Mouse (Mus musculus) liver, embryonic 16.5 days (tissue): ENCODE data around the gene A630023A22Rik. TPM values are rescaled to one million over a fixed set of nuclear protein-coding genes. Genes with fewer than 3 reads are reported as not detected.

Experiments
- ATAC-seq: fragments of 200-750 bp; cut with Nextera tagmentation; 2 replicates; pipeline ENCODE4 v1.8.0; 2017; ENCODE audit warnings: low read depth, mild to moderate bottlenecking, moderate number of reproducible peaks, moderate library complexity
- H3K27ac ChIP-seq: fragments of 300-500 bp; sonication (generic); 2 replicates; pipeline ENCODE4 v1.5.1; 2014; ENCODE audit warnings: mild to moderate bottlenecking, low read length
- H3K27me3 ChIP-seq: fragments of 300-500 bp; sonication (generic); 2 replicates; pipeline ENCODE4 v1.6.1; 2014; ENCODE audit warnings: low read depth, low read length, mixed read lengths; ENCODE audit not compliant: control insufficient read depth, insufficient read depth
- H3K36me3 ChIP-seq: fragments of 300-500 bp; sonication (generic); 2 replicates; pipeline ENCODE4 v1.6.1; 2014; ENCODE audit warnings: mild to moderate bottlenecking; ENCODE audit not compliant: control insufficient read depth, insufficient read depth
- H3K4me1 ChIP-seq: fragments of 300-500 bp; sonication (generic); 2 replicates; pipeline ENCODE4 v1.6.1; 2014; ENCODE audit warnings: low read depth, low read length, mixed read lengths; ENCODE audit not compliant: control insufficient read depth
- H3K4me2 ChIP-seq: fragments of 300-500 bp; sonication (generic); 2 replicates; pipeline ENCODE4 v1.6.1; 2014; ENCODE audit warnings: low read depth, low read length, mixed read lengths
- H3K4me3 ChIP-seq: fragments of 300-500 bp; sonication (generic); 2 replicates; pipeline ENCODE4 v1.5.1; 2014; ENCODE audit warnings: low read depth, mild to moderate bottlenecking, low read length
- H3K9ac ChIP-seq: fragments of 300-500 bp; sonication (generic); 2 replicates; pipeline ENCODE4 v1.6.1; 2014; ENCODE audit warnings: low read depth, low read length
- H3K9me3 ChIP-seq: fragments of 300-500 bp; sonication (generic); replicated peaks from 2 replicates; pipeline ENCODE4 v1.6.1; 2016; ENCODE audit warnings: low read length; ENCODE audit not compliant: control insufficient read depth
- WGBS: fragments of 180-500 bp; shearing (Covaris S2); extraction: QIAGEN DNeasy Blood & Tissue Kit; methylation state at CpG from one replicate; pipeline ENCODE4 v1.1.7; 2014; ENCODE audit not compliant: insufficient replicate concordance; 5-methylcytosine and 5-hydroxymethylcytosine counted together
- polyA plus RNA-seq: library from polyadenylated mRNA; unstranded; fragments of >200 nt; fragmentation: Nextera tagmentation; extraction: Ambion mirVana; gene quantifications from 2 replicates; pipeline ENCODE4 v1.2.1, GENCODE M21; 2015

Gene A630023A22Rik
- polyA plus RNA-seq, 1 experiment from 2014 or later, result not detected

DNA sequence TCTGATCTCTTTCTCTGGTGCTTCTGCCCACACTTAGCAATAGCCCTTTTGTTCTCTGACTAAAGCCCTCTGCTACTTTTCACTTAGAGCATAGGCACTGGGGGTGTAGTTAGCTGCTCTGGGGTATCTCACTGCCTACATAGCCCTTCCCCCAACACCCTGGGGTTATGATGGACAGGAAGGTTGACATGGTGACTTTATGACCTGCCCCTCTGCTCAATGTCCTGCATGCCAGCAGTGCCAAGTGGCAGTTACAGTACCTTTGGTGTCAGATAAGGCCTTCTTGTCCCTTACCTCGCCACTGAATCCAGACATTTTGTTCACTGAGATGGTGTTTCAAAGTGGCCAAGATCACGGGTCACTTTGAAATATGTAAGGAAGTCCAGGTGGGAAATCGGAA is 87.5 kb downstream of the A630023A22Rik start, which contains the start of gene Gm30083:
TSS of gene Gm30083 (minus strand) at position 120 of the 400 bp plus-strand sequence.
- Histone ChIP-seq H3K27ac (no peak within 1 kb of the TSS), H3K36me3 (no peaks in the 10 kb centered on the region), H3K9me3 (no peaks in the 10 kb centered on the region), H3K9ac (no peak within 1 kb of the TSS), H3K4me1 (no peaks in the 10 kb centered on the region), H3K4me2 (no peak within 1 kb of the TSS), H3K4me3 (no peak within 1 kb of the TSS), H3K27me3 (no peaks in the 10 kb centered on the region)
- no peak for ATAC-seq
- 40% methylated on average over 3 of the region's 3 CpGs for WGBS

DNA sequence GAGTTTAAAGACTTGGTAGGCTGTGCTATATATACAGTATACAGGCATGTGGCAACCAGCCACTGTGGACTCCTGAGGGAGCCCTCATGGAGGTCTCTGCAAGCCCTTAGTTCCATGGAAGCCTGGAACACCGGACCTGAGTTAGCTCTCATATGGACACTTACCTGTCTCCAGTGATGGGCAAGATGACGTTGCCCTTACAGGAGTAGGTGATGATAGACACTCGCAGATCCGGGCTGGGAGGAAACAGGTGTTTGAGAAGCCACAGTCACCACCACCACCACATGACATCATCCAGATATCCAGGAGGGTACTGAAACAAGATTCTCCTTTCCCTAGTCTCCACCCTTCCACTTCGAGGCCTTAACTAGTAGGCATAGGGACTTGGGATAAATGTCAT is 100.2 kb downstream of the A630023A22Rik start:
- Histone ChIP-seq H3K4me3 (no peak overlapping the region), H3K9me3 (no peaks in the 10 kb centered on the region), H3K4me2 (no peak overlapping the region), H3K27me3 (no peaks in the 10 kb centered on the region), H3K9ac (no peak overlapping the region), H3K4me1 (no peaks in the 10 kb centered on the region), H3K27ac (no peak overlapping the region), H3K36me3 (no peaks in the 10 kb centered on the region)
- no peak for ATAC-seq
- WGBS, result 57% methylated on average over 5 of the region's 5 CpGs

DNA sequence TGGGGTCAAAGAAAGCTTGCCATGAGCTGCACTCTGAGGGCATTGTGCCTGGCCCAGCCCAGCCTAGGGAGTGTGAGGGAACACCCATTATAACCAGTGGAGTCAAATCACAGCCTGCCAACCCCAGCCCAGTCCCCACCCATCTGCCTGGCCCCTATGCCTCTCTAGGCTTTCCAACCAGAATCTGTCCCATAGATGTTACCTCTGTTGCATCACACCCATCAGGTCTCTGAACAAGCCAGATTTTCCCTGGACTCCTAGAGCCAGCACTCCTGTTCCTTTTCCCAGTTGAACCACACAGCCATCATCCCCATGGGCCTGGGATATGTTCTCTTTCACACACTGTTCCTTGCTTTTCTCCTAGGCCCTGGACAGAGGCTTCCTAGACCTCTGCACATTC is 101.1 kb downstream of the A630023A22Rik start:
- no peak for ATAC-seq
- H3K27ac ChIP-seq, result no peak overlapping the region
- H3K36me3 ChIP-seq, result no peaks in the 10 kb centered on the region
- H3K4me3 ChIP-seq, result no peak overlapping the region
- no peak overlapping the region for H3K9ac ChIP-seq
- no peaks in the 10 kb centered on the region for H3K27me3 ChIP-seq
- H3K4me2 ChIP-seq, result no peak overlapping the region
- no peaks in the 10 kb centered on the region for H3K4me1 ChIP-seq
- H3K9me3 ChIP-seq, result no peaks in the 10 kb centered on the region

Other genes starting within 250 kb of the A630023A22Rik start
- 5.3 and 6.3 TPM in 2 replicates for gene Gdf10, start 179.2 kb downstream of the A630023A22Rik start, polyA plus RNA-seq
- gene Gdf2, start 161.7 kb downstream of the A630023A22Rik start, polyA plus RNA-seq, result 10.1 and 10.8 TPM in 2 replicates
- 0.04 and 0.05 TPM in 2 replicates for gene Rbp3, start 148.8 kb downstream of the A630023A22Rik start, polyA plus RNA-seq
- not detected in 2 replicates for gene Zfp488, start 124.0 kb downstream of the A630023A22Rik start, polyA plus RNA-seq
- gene Gm30083, start 87.6 kb downstream of the A630023A22Rik start, polyA plus RNA-seq, result not detected in 2 replicates
- gene Gm5460, start 86.0 kb downstream of the A630023A22Rik start, polyA plus RNA-seq, result not detected in 2 replicates
- gene Antxrl, start 50.0 kb downstream of the A630023A22Rik start, polyA plus RNA-seq, result not detected in 2 replicates
- 0.07 and 0.08 TPM in 2 replicates for gene Anxa8, start 16.8 kb downstream of the A630023A22Rik start, polyA plus RNA-seq
- gene Npy4r, start 49.7 kb upstream of the A630023A22Rik start, polyA plus RNA-seq, result not detected in 2 replicates
- gene Gprin2, start 98.9 kb upstream of the A630023A22Rik start, polyA plus RNA-seq, result 0.02 and 0.09 TPM in 2 replicates
- 0.57 and 0.63 TPM in 2 replicates for gene Syt15, start 116.8 kb upstream of the A630023A22Rik start, polyA plus RNA-seq
- gene Shld2, start 207.7 kb upstream of the A630023A22Rik start, polyA plus RNA-seq, result 7.6 and 8.3 TPM in 2 replicates
- gene Glud1, start 208.0 kb upstream of the A630023A22Rik start, polyA plus RNA-seq, result 145 and 155 TPM in 2 replicates